Mouse (Mus musculus): ENCODE data around the gene Npc1l1. TPM values are rescaled to one million over a fixed set of nuclear protein-coding genes. Genes with fewer than 3 reads are reported as not detected.

Gene Npc1l1
- polyA plus RNA-seq, 1 experiment from 2014 or later: 1.5 TPM

GRCm38 (mm10) chr11:6219967-6220366, 10.0 kb downstream of the Npc1l1 start:
- Histone ChIP-seq H3K9ac (ENCODE audit: low read length) (no peak overlapping the region), H3K36me3 (ENCODE audit: control insufficient read depth, insufficient read depth, low read length) (no peaks in the 10 kb centered on the region), H3K9me3 (ENCODE audit: control insufficient read depth, low read length) (no peaks in the 10 kb centered on the region), H3K27ac (replicated peaks) (no peak overlapping the region), H3K4me3 (ENCODE audit: low read depth, low read length) (no peak overlapping the region), H3K27me3 (ENCODE audit: control insufficient read depth, insufficient read depth, low read length) (no peaks in the 10 kb centered on the region), H3K4me2 (replicated peaks; ENCODE audit: low read depth) (no peak overlapping the region), H3K4me1 (replicated peaks; ENCODE audit: control insufficient read depth, insufficient read depth) (no peaks in the 10 kb centered on the region)
- TF ChIP-seq CTCF (IDR thresholded peaks at IDR 0.05; ENCODE audit: low read depth) (no peak), EP300 (optimal IDR thresholded peaks at IDR 0.05) (no peak)
- no peak for DNase-seq (ENCODE audit: low spot score)
- WGBS: 86% methylated on average over 6 of the region's 6 CpGs
- no peak for ATAC-seq (ENCODE audit: low FRiP score, low TSS enrichment)

GRCm38 (mm10) chr11:6218189-6218896, 11.6 kb downstream of the Npc1l1 start:
- no peaks in the 10 kb centered on the region for H3K4me1 ChIP-seq (replicated peaks; ENCODE audit: control insufficient read depth, insufficient read depth)
- H3K9me3 ChIP-seq (ENCODE audit: control insufficient read depth, low read length): no peaks in the 10 kb centered on the region
- WGBS: 82% methylated on average over 11 of the region's 11 CpGs
- ATAC-seq (ENCODE audit: low FRiP score, low TSS enrichment): no peak
- no peak for DNase-seq (ENCODE audit: low spot score)
- H3K9ac ChIP-seq (ENCODE audit: low read length): no peak overlapping the region
- no peak overlapping the region for H3K27ac ChIP-seq (replicated peaks)
- no peak overlapping the region for H3K4me2 ChIP-seq (replicated peaks; ENCODE audit: low read depth)
- TF ChIP-seq CTCF (IDR thresholded peaks at IDR 0.05; ENCODE audit: low read depth) (no peak), EP300 (optimal IDR thresholded peaks at IDR 0.05) (no peak)
- H3K27me3 ChIP-seq (ENCODE audit: control insufficient read depth, insufficient read depth, low read length): no peaks in the 10 kb centered on the region
- no peak overlapping the region for H3K4me3 ChIP-seq (ENCODE audit: low read depth, low read length)
- no peaks in the 10 kb centered on the region for H3K36me3 ChIP-seq (ENCODE audit: control insufficient read depth, insufficient read depth, low read length)

- 29% methylated on average over 3 of the region's 3 CpGs for WGBS
- Histone ChIP-seq H3K27ac (replicated peaks) (no peak overlapping the region), H3K9ac (ENCODE audit: low read length) (no peak overlapping the region), H3K4me3 (ENCODE audit: low read depth, low read length) (no peak overlapping the region), H3K36me3 (ENCODE audit: control insufficient read depth, insufficient read depth, low read length) (no peaks in the 10 kb centered on the region), H3K27me3 (ENCODE audit: control insufficient read depth, insufficient read depth, low read length) (no peaks in the 10 kb centered on the region), H3K9me3 (ENCODE audit: control insufficient read depth, low read length) (no peaks in the 10 kb centered on the region), H3K4me1 (replicated peaks; ENCODE audit: control insufficient read depth, insufficient read depth) (no peaks in the 10 kb centered on the region), H3K4me2 (replicated peaks; ENCODE audit: low read depth) (no peak overlapping the region)
- ATAC-seq (ENCODE audit: low FRiP score, low TSS enrichment) (no peak), DNase-seq (ENCODE audit: low spot score) (no peak)
- TF ChIP-seq CTCF (IDR thresholded peaks at IDR 0.05; ENCODE audit: low read depth) (no peak), EP300 (optimal IDR thresholded peaks at IDR 0.05) (no peak)
Observed at GRCm38 (mm10) chr11:6216834-6217233, 13.1 kb downstream of the Npc1l1 start.

- no peak overlapping the region for H3K27ac ChIP-seq (replicated peaks)
- DNase-seq (ENCODE audit: low spot score) (no peak), ATAC-seq (ENCODE audit: low FRiP score, low TSS enrichment) (no peak)
- H3K4me3 ChIP-seq (ENCODE audit: low read depth, low read length): no peak overlapping the region
- no peak overlapping the region for H3K4me2 ChIP-seq (replicated peaks; ENCODE audit: low read depth)
- H3K27me3 ChIP-seq (ENCODE audit: control insufficient read depth, insufficient read depth, low read length): no peaks in the 10 kb centered on the region
- 67% methylated on average over 1 of the region's 1 CpGs for WGBS
- H3K9ac ChIP-seq (ENCODE audit: low read length): no peak overlapping the region
- H3K36me3 ChIP-seq (ENCODE audit: control insufficient read depth, insufficient read depth, low read length): no peaks in the 10 kb centered on the region
- H3K4me1 ChIP-seq (replicated peaks; ENCODE audit: control insufficient read depth, insufficient read depth): no peaks in the 10 kb centered on the region
- no peaks in the 10 kb centered on the region for H3K9me3 ChIP-seq (ENCODE audit: control insufficient read depth, low read length)
- TF ChIP-seq CTCF (IDR thresholded peaks at IDR 0.05; ENCODE audit: low read depth): no peak
- no peak for TF ChIP-seq EP300 (optimal IDR thresholded peaks at IDR 0.05)
Observed at GRCm38 (mm10) chr11:6208158-6208557, 21.8 kb downstream of the Npc1l1 start.

GRCm38 (mm10) chr11:6207090-6207489, 22.9 kb downstream of the Npc1l1 start:
- DNase-seq (ENCODE audit: low spot score): no peak
- Histone ChIP-seq H3K4me2 (replicated peaks; ENCODE audit: low read depth) (no peak overlapping the region), H3K9me3 (ENCODE audit: control insufficient read depth, low read length) (no peaks in the 10 kb centered on the region), H3K36me3 (ENCODE audit: control insufficient read depth, insufficient read depth, low read length) (no peaks in the 10 kb centered on the region), H3K27ac (replicated peaks) (no peak overlapping the region), H3K4me1 (replicated peaks; ENCODE audit: control insufficient read depth, insufficient read depth) (no peaks in the 10 kb centered on the region), H3K9ac (ENCODE audit: low read length) (no peak overlapping the region), H3K27me3 (ENCODE audit: control insufficient read depth, insufficient read depth, low read length) (no peaks in the 10 kb centered on the region), H3K4me3 (ENCODE audit: low read depth, low read length) (no peak overlapping the region)
- no peak for TF ChIP-seq EP300 (optimal IDR thresholded peaks at IDR 0.05)
- TF ChIP-seq CTCF (IDR thresholded peaks at IDR 0.05; ENCODE audit: low read depth): no peak
- peak; percentile 61; the same call in 1 of the 2 replicates for ATAC-seq (ENCODE audit: low FRiP score, low TSS enrichment)
- 69% methylated on average over 2 of the region's 2 CpGs for WGBS

GRCm38 (mm10) chr11:6200570-6200969, 29.4 kb downstream of the Npc1l1 start:
- peak overlapping the region; percentile 94 for H3K4me2 ChIP-seq (replicated peaks; ENCODE audit: low read depth)
- peak overlapping the region; percentile 94 for H3K9ac ChIP-seq (ENCODE audit: low read length)
- ATAC-seq (ENCODE audit: low FRiP score, low TSS enrichment): no peak
- no peak for DNase-seq (ENCODE audit: low spot score)
- H3K9me3 ChIP-seq (ENCODE audit: control insufficient read depth, low read length): no peaks in the 10 kb centered on the region
- H3K4me1 ChIP-seq (replicated peaks; ENCODE audit: control insufficient read depth, insufficient read depth): no peaks in the 10 kb centered on the region; the same call in 1 of the 2 replicates
- no peaks in the 10 kb centered on the region for H3K36me3 ChIP-seq (ENCODE audit: control insufficient read depth, insufficient read depth, low read length)
- H3K27ac ChIP-seq (replicated peaks): peak overlapping the region; percentile 97
- H3K27me3 ChIP-seq (ENCODE audit: control insufficient read depth, insufficient read depth, low read length): no peaks in the 10 kb centered on the region
- H3K4me3 ChIP-seq (ENCODE audit: low read depth, low read length): peak overlapping the region; percentile 95
- WGBS: 25% methylated on average over 9 of the region's 9 CpGs
- TF ChIP-seq CTCF (IDR thresholded peaks at IDR 0.05; ENCODE audit: low read depth) (no peak), EP300 (optimal IDR thresholded peaks at IDR 0.05) (no peak)
